Mouse (Mus musculus) forebrain, embryonic 16.5 days (tissue): ENCODE measurements at regions not wholly inside any gene's neighbourhood (a gene's known extent, or its start where the extent isn't known, plus 50 kb on each side); places are given as distances from the start of the nearest gene placed in this dataset.

ENCODE experiments used
- ATAC-seq: fragments of 200-750 bp; cut with Nextera tagmentation; 2 replicates; pipeline ENCODE4 v1.8.0; 2017; ENCODE audit warnings: mild to moderate bottlenecking, moderate library complexity
- H3K27ac ChIP-seq: fragments of 300-500 bp; sonication (generic); 2 replicates; pipeline ENCODE4 v1.5.1; 2014; ENCODE audit warnings: low read length, control low read depth
- H3K27me3 ChIP-seq: fragments of 300-500 bp; sonication (generic); replicated peaks from 2 replicates; pipeline ENCODE4 v1.6.1; 2014; ENCODE audit warnings: low read length; ENCODE audit not compliant: control insufficient read depth, insufficient read depth
- H3K36me3 ChIP-seq: fragments of 300-500 bp; sonication (generic); 2 replicates; pipeline ENCODE4 v1.6.1; 2014; ENCODE audit not compliant: control insufficient read depth, insufficient read depth
- H3K4me1 ChIP-seq: fragments of 300-500 bp; sonication (generic); replicated peaks from 2 replicates; pipeline ENCODE4 v1.6.1; 2014; ENCODE audit warnings: low read length; ENCODE audit not compliant: control insufficient read depth, insufficient read depth
- H3K4me2 ChIP-seq: fragments of 300-500 bp; sonication (generic); 2 replicates; pipeline ENCODE4 v1.6.1; 2014; ENCODE audit warnings: mild to moderate bottlenecking, low read length, control low read depth
- H3K4me3 ChIP-seq: fragments of 300-500 bp; sonication (generic); replicated peaks from 2 replicates; pipeline ENCODE4 v1.5.1; 2014; ENCODE audit warnings: mild to moderate bottlenecking, low read length, control low read depth
- H3K9ac ChIP-seq: fragments of 300-500 bp; sonication (generic); replicated peaks from 2 replicates; pipeline ENCODE4 v1.6.1; 2014; ENCODE audit warnings: low read depth, low read length, control low read depth
- H3K9me3 ChIP-seq: fragments of 300-500 bp; sonication (generic); 2 replicates; pipeline ENCODE4 v1.6.1; 2016; ENCODE audit warnings: low read length; ENCODE audit not compliant: control insufficient read depth
- WGBS: fragments of 180-500 bp; shearing (Covaris S2); extraction: QIAGEN DNeasy Blood & Tissue Kit; methylation state at CpG from one replicate; pipeline ENCODE4 v1.1.7; 2014; 5-methylcytosine and 5-hydroxymethylcytosine counted together

DNA sequence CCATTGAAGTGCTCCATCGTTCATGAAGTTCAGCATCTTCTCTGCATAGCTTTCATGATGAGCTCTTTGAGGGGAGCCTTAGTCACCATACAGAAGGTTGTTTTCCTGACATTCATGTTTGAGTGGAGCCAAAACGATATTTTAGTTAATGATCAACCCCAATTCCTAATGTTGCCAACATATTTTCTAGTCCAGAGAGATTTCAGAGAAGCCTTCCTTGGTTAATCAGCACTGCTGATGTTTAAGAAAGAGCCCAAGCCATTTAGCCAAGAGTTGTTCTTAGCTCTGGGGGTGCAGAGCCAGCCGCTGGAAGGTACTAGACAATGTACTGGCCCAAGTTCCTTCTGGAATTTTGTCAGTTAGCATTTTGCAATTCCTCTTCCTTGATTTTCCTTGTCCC is 153.8 kb downstream of the Slc30a10 start:
- Histone ChIP-seq H3K4me2 (no peak overlapping the region), H3K9me3 (no peaks in the 10 kb centered on the region), H3K36me3 (no peaks in the 10 kb centered on the region), H3K4me3 (no peak overlapping the region), H3K4me1 (no peaks in the 10 kb centered on the region), H3K27me3 (no peaks in the 10 kb centered on the region), H3K9ac (no peak overlapping the region), H3K27ac (no peak overlapping the region)
- 92% methylated on average over 3 of the region's 3 CpGs for WGBS
- ATAC-seq: no peak

DNA sequence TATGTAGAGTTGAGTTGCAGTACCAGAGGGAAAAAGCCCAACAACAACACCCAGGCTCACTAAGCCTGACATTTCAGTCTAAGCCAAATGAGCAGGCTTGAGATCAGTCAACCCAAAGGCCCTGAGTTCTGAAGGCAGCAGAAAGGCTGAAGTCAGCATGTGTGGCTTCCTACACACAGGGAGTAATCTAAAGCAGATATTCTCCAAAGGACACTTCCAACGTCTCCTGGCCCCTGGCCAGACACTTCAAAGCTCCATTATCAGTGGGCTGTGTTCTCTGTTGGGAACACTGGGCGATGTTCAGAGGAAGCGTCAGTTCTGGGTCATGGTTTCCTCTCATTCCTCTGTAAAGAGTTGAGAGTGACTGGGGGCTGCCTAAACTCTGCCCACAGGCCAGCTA is 155.9 kb downstream of the Slc30a10 start:
- Histone ChIP-seq H3K4me2 (no peak overlapping the region), H3K9ac (no peak overlapping the region), H3K27ac (no peak overlapping the region), H3K4me1 (no peaks in the 10 kb centered on the region), H3K9me3 (no peaks in the 10 kb centered on the region), H3K27me3 (no peaks in the 10 kb centered on the region), H3K36me3 (no peaks in the 10 kb centered on the region), H3K4me3 (no peak overlapping the region)
- 54% methylated on average over 3 of the region's 3 CpGs for WGBS
- no peak for ATAC-seq

DNA sequence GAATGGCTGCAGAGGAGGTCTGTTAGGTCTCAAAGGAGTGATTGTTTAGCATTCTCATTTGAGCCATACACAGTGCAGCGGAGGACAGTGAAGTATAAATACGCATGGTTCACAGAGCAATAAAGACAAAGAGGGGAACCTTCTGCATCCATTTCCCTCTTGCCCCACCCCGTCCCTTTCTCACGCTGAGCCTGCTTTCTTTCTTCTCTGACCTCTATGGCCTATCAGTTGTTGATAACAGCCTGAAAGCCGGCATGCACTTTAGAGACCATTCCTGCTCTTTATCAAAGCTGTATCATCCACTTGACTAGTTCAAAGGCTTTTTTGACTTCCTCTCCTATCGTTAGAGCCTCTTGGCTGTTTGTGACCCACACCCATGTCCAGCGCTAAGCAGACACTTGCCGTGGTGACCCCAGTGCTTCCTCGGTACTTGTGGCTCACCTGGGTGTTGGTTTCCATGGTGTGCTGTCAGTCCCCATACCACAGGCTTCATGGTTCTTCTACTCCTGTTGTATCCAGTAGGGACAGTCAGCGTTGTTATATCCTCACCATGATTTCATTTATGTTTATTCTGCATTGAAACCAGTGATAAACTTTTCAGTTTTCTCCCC is 161.3 kb downstream of the Slc30a10 start:
- no peak overlapping the region for H3K9ac ChIP-seq
- no peak overlapping the region for H3K27ac ChIP-seq
- H3K4me1 ChIP-seq: no peaks in the 10 kb centered on the region
- no peaks in the 10 kb centered on the region for H3K36me3 ChIP-seq
- ATAC-seq: no peak
- no peaks in the 10 kb centered on the region for H3K27me3 ChIP-seq
- no peak overlapping the region for H3K4me2 ChIP-seq
- H3K4me3 ChIP-seq: no peak overlapping the region
- no peaks in the 10 kb centered on the region for H3K9me3 ChIP-seq
- WGBS: 37% methylated on average over 10 of the region's 10 CpGs

DNA sequence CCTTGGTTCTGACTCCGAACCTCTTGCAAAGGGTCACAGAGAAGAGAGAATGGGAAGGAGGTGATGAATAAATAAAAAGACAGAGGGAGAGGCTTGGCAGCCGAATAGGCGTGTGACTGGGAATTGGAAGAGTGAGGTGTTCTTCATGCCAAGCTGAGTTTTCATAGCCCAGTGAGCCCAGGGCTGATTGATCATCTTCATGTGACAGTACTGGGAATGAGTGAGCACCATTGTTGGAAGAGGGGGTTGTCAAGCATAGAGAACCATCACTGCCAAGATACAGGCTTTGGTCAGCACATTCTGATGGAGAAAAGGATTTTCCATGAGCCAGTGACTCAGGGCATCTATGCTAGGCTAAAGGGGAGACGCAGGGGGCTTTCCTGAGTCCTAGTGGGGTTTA is 163.0 kb downstream of the Slc30a10 start:
- no peak for ATAC-seq
- no peak overlapping the region for H3K27ac ChIP-seq
- H3K9ac ChIP-seq: no peak overlapping the region
- H3K27me3 ChIP-seq: no peaks in the 10 kb centered on the region
- H3K4me3 ChIP-seq: no peak overlapping the region
- H3K36me3 ChIP-seq: no peaks in the 10 kb centered on the region
- no peaks in the 10 kb centered on the region for H3K9me3 ChIP-seq
- WGBS: 76% methylated on average over 4 of the region's 4 CpGs
- no peak overlapping the region for H3K4me2 ChIP-seq
- no peaks in the 10 kb centered on the region for H3K4me1 ChIP-seq

DNA sequence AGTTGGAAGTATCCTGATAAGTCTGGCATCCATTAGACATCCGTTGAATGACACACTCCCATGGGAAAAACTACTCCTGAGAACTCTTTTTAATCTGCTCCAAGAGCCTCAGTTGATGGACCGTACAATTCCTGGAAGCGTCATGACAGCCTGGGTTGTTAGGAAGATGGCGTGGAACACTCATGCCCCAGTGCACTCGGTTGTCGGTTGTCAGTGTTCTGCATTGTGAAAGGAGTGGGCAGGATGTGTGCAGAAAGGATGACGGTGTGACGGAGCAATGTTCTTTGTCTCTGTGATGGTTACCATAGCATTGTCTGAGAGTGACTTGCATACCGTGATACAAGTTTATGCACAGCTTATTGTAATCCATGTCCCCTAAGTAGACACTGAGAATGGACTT is 164.4 kb downstream of the Slc30a10 start:
- 87% methylated on average over 9 of the region's 9 CpGs for WGBS
- no peak for ATAC-seq
- H3K9ac ChIP-seq: no peak overlapping the region
- H3K27ac ChIP-seq: no peak overlapping the region
- H3K4me3 ChIP-seq: no peak overlapping the region
- H3K4me2 ChIP-seq: no peak overlapping the region
- no peaks in the 10 kb centered on the region for H3K9me3 ChIP-seq
- H3K27me3 ChIP-seq: no peaks in the 10 kb centered on the region
- H3K36me3 ChIP-seq: no peaks in the 10 kb centered on the region
- no peaks in the 10 kb centered on the region for H3K4me1 ChIP-seq

GRCm38 (mm10) chr1:185628401-185628800 is 173.8 kb downstream of the Slc30a10 start:
- Histone ChIP-seq H3K27ac (no peak overlapping the region), H3K9ac (no peak overlapping the region), H3K36me3 (no peaks in the 10 kb centered on the region), H3K4me2 (no peak overlapping the region), H3K4me1 (no peaks in the 10 kb centered on the region), H3K27me3 (no peaks in the 10 kb centered on the region), H3K4me3 (no peak overlapping the region), H3K9me3 (no peaks in the 10 kb centered on the region)
- no peak for ATAC-seq
- WGBS: 78% methylated on average over 3 of the region's 3 CpGs

DNA sequence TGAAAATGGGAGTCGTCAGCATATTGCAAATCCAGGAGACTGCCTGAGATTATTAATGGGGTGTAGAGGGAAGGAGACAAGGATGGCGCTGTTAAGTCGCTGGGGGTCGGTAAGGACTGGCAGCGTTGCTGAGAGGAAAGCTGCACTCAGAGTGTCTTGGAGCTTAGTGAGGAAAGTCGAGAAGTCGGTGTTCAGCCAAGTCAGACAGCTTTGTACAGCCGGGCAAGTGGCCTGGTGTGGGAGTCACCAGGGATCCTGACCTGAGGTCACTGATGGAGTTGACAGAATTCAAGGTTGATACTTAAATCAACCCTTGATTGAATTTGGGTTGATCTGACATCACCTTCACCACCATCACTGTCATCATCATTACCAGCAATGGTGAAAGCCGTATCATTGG is 175.3 kb downstream of the Slc30a10 start:
- H3K4me2 ChIP-seq: no peak overlapping the region
- no peaks in the 10 kb centered on the region for H3K4me1 ChIP-seq
- no peak overlapping the region for H3K27ac ChIP-seq
- no peak for ATAC-seq
- H3K9me3 ChIP-seq: no peaks in the 10 kb centered on the region
- WGBS: 92% methylated on average over 9 of the region's 9 CpGs
- no peaks in the 10 kb centered on the region for H3K36me3 ChIP-seq
- H3K9ac ChIP-seq: no peak overlapping the region
- no peaks in the 10 kb centered on the region for H3K27me3 ChIP-seq
- no peak overlapping the region for H3K4me3 ChIP-seq

DNA sequence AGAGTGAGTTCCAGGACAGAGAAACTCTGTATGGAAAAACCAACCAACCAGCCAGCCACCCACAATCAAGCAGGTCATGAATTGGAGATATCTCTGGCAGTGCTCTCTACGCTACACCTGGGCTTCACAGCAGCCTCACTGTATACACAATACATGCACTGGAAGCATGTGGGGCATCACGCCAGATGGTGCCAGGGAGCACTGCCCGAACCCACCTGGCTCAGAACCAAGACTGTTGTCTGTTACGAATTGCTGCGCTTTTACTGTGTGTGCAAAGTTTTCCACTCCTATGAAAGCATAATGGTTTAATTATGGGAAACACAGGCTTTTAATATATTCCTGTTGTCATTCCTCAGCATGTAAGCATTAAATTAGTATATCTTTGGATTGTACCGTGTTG is 184.0 kb downstream of the Slc30a10 start:
- Histone ChIP-seq H3K27ac (no peak overlapping the region), H3K36me3 (no peaks in the 10 kb centered on the region), H3K4me3 (no peak overlapping the region), H3K4me1 (no peaks in the 10 kb centered on the region), H3K27me3 (no peaks in the 10 kb centered on the region), H3K9ac (no peak overlapping the region), H3K9me3 (no peaks in the 10 kb centered on the region), H3K4me2 (no peak overlapping the region)
- 47% methylated on average over 6 of the region's 6 CpGs for WGBS
- no peak for ATAC-seq

GRCm38 (mm10) chr1:185639486-185639885 is 184.8 kb downstream of the Slc30a10 start:
- Histone ChIP-seq H3K4me1 (no peaks in the 10 kb centered on the region), H3K9me3 (no peaks in the 10 kb centered on the region)
- WGBS: 87% methylated on average over 1 of the region's 1 CpGs

GRCm38 (mm10) chr1:185644026-185644425 is 189.4 kb downstream of the Slc30a10 start:
- Histone ChIP-seq H3K27ac (no peak overlapping the region), H3K27me3 (no peaks in the 10 kb centered on the region), H3K4me3 (no peak overlapping the region), H3K9ac (no peak overlapping the region), H3K9me3 (no peaks in the 10 kb centered on the region), H3K4me1 (no peaks in the 10 kb centered on the region), H3K36me3 (no peaks in the 10 kb centered on the region), H3K4me2 (no peak overlapping the region)
- WGBS: 60% methylated on average over 7 of the region's 7 CpGs
- ATAC-seq: no peak

More at GRCm38 (mm10) chr1:185639486-185639885, 184.8 kb downstream of the Slc30a10 start:
- Histone ChIP-seq H3K4me2 (no peak overlapping the region), H3K27ac (no peak overlapping the region), H3K27me3 (no peaks in the 10 kb centered on the region), H3K9ac (no peak overlapping the region), H3K4me3 (no peak overlapping the region), H3K36me3 (no peaks in the 10 kb centered on the region)
- no peak for ATAC-seq
